Mouse (Mus musculus) adrenal gland, postnatal 10 days (tissue): ENCODE data around the gene Slfnl1. TPM values are rescaled to one million over a fixed set of nuclear protein-coding genes. Genes with fewer than 3 reads are reported as not detected.

Experiments
- total RNA-seq, 2 experiments: library from RNA; stranded (reverse); gene quantifications; 2 replicates each; pipeline ENCODE4 v1.2.3; 2021

The Slfnl1 gene
- total RNA-seq, 2 experiments from 2014 or later = 0.18 to 0.27 TPM

Other genes with a start within 250 kb of the Slfnl1 start
- gene Foxo6, start 244.9 kb upstream of the Slfnl1 start, total RNA-seq = 1 to 10 TPM; 1.4 to 3.7 TPM
- gene Scmh1, start 127.0 kb upstream of the Slfnl1 start, total RNA-seq = 10 to 100 TPM; 40.3 to 47.3 TPM
- gene Ctps, start 38.0 kb downstream of the Slfnl1 start, total RNA-seq = 10 to 100 TPM; 24.4 to 29.9 TPM
- gene Gm8439, start 56.5 kb downstream of the Slfnl1 start, total RNA-seq = not detected
- 1 to 10 TPM; 3.2 to 7.4 TPM for gene Cited4, start 134.3 kb downstream of the Slfnl1 start, total RNA-seq
- 1 to 10 TPM; 4.1 to 7.7 TPM for gene Kcnq4, start 216.4 kb downstream of the Slfnl1 start, total RNA-seq